Mouse (Mus musculus) testis, adult 2 months (tissue): ENCODE measurements around the gene Tedc1. TPM values are rescaled to one million over a fixed set of nuclear protein-coding genes. Genes with fewer than 3 reads are reported as not detected.

ENCODE experiments used
- H3K27ac ChIP-seq: fragments of 200-500 bp; 2 replicates; pipeline ENCODE4 v1.5.1; 2012; ENCODE audit warnings: low read depth, low read length; ENCODE audit not compliant: control insufficient read depth, insufficient read depth
- H3K27me3 ChIP-seq: fragments of 200-500 bp; 2 replicates; pipeline ENCODE4 v1.6.1; 2012; ENCODE audit warnings: mild to moderate bottlenecking, low read length, moderate library complexity; ENCODE audit not compliant: control insufficient read depth, insufficient read depth
- H3K36me3 ChIP-seq: fragments of 200-500 bp; 2 replicates; pipeline ENCODE4 v1.6.1; 2012; ENCODE audit warnings: mild to moderate bottlenecking, low read length; ENCODE audit not compliant: control insufficient read depth, insufficient read depth
- H3K4me1 ChIP-seq: fragments of 200-500 bp; 2 replicates; pipeline ENCODE4 v1.6.1; 2012; ENCODE audit warnings: low read length; ENCODE audit not compliant: control insufficient read depth, insufficient read depth
- H3K4me3 ChIP-seq: fragments of 200-500 bp; 2 replicates; pipeline ENCODE4 v1.5.1; 2012; ENCODE audit warnings: low read depth, mild to moderate bottlenecking, low read length, moderate library complexity, mixed read lengths; ENCODE audit not compliant: control insufficient read depth
- CTCF ChIP-seq: fragments of 200-500 bp; IDR thresholded peaks from 2 replicates; pipeline ENCODE4 v1.5.1; 2012; ENCODE audit warnings: low read depth, mild to moderate bottlenecking, inconsistent platforms, low read length, moderate library complexity; ENCODE audit not compliant: control insufficient read depth, insufficient read depth, insufficient replicate concordance
- POLR2A ChIP-seq: fragments of 200-500 bp; IDR thresholded peaks from 2 replicates; pipeline ENCODE4 v1.6.1; 2012; ENCODE audit warnings: low read depth, mild to moderate bottlenecking, inconsistent platforms, low read length, moderate library complexity; ENCODE audit not compliant: control insufficient read depth
- polyA plus RNA-seq: library from polyadenylated mRNA; depleted of rRNA; stranded (reverse); fragments of >200 nt; gene quantifications from 2 replicates; pipeline ENCODE4 v1.2.3, GENCODE M21; 2012; rRNA removed

The Tedc1 gene
- polyA plus RNA-seq, 1 experiment = 46.9 TPM

DNA sequence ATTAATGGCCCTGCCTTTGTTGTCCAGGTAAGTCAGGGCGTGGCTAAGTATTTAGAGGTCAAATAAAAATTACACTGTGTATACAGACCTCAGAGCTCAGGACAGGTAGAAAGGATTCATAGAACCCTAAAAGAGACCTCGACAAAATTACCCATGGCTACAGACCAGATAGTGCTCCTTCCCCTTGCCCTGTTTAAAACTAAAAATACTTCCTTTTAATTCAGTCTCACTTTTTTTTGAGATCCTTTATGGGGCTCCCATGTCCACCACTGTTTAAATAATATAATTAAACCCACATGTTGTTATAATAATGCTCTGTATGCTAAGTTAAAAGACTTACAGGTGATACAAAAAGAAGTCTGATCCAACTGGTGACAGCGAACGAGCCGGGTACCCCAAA is 55.6 kb downstream of the Tedc1 start:
- Histone ChIP-seq H3K27me3 (no peaks in the 10 kb centered on the region), H3K4me3 (no peak overlapping the region), H3K27ac (no peak overlapping the region), H3K36me3 (no peaks in the 10 kb centered on the region), H3K4me1 (peaks cover 3% of the 10 kb centered on the region)
- TF ChIP-seq POLR2A (no peak), CTCF (no peak)

DNA sequence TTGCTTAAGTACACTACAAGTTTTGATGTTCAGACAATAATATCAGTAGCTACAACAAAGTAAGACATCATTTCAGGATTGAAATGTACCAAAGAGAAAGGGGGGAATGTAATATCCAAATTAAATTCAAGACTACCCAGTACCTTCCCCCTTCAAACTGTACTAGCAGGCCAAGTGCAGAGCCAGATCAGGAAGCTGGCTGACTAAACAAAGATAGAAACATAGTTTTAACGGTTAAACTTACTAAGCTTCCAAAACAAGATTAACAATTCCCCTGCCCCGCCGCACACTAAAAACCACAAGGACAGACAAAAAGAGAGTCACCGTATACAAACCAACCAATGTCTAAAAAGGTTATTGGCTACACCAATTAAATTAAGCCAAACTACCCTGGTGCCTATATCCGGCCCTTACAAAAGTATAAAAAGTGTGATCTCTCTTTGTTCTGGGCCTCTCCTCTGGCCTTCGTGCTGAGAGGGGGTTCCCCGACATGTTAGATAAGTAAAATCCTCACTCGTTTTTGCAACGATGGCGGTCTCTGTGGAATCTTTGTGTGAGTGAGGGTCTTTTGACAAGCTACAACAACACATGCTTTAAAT is 56.2 kb downstream of the Tedc1 start:
- no peak overlapping the region for H3K4me3 ChIP-seq
- no peak overlapping the region for H3K27ac ChIP-seq
- peaks cover 3% of the 10 kb centered on the region for H3K4me1 ChIP-seq
- TF ChIP-seq POLR2A (no peak), CTCF (no peak)
- H3K27me3 ChIP-seq = no peaks in the 10 kb centered on the region
- no peaks in the 10 kb centered on the region for H3K36me3 ChIP-seq

DNA sequence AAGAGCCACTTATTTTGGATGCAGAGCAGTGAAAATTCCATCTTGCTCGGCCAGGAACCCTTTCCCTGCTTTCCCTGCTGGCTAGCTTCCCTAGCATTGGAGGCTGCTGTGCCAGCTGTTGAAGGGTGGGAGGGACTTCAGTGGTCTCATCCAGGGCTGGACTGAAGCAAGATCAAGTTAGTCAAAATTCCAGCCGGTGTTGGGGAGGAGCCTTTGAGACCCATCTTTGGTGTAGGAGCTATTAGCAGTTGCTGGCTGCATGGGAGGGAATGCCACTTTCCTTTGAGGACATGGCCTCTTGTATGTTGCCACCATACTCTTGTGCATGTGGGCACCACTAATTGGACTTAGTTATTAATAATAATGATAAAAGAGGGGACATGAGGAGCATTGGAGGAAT is 57.0 kb downstream of the Tedc1 start:
- Histone ChIP-seq H3K27ac (no peak overlapping the region), H3K4me1 (peaks cover 3% of the 10 kb centered on the region), H3K27me3 (no peaks in the 10 kb centered on the region), H3K36me3 (no peaks in the 10 kb centered on the region), H3K4me3 (no peak overlapping the region)
- TF ChIP-seq CTCF (no peak), POLR2A (no peak)

DNA sequence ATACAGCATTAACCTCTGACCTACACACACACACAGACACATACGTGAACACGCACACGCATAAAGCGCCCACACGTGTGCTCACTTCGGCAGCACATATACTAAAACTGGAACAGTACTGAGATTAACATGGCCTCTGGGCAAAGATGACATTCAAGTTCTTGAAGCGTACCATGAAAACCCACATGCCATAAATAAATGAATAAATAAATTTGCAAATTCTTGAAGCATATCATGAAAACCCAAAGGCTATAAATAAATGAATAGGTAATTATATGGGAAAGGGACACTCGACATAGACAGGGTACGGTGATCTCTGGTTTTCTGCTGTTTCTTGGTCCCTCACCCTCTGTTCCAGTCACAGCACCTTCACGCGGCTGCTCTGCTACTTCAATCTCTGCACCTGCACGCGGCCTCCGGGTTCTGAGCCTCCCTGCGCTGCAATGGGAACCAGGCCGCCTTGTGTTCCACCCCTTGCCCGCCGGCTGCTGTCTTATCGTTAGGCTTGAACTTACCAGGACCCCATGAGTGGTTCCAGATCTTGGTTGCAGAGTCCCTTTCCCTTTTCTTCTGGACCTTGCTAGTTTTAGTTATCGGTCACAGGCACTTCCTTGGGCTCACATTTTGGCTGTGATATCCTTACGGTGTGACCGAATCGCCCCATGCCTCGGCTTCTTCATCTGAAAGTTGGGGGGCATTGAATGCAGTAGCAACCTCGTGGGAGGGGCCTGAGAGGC is 58.0 kb downstream of the Tedc1 start:
- no peaks in the 10 kb centered on the region for H3K36me3 ChIP-seq
- no peak for TF ChIP-seq POLR2A
- TF ChIP-seq CTCF = no peak
- H3K27me3 ChIP-seq = no peaks in the 10 kb centered on the region
- H3K4me3 ChIP-seq = no peak overlapping the region
- H3K4me1 ChIP-seq = peaks cover 3% of the 10 kb centered on the region
- no peak overlapping the region for H3K27ac ChIP-seq

DNA sequence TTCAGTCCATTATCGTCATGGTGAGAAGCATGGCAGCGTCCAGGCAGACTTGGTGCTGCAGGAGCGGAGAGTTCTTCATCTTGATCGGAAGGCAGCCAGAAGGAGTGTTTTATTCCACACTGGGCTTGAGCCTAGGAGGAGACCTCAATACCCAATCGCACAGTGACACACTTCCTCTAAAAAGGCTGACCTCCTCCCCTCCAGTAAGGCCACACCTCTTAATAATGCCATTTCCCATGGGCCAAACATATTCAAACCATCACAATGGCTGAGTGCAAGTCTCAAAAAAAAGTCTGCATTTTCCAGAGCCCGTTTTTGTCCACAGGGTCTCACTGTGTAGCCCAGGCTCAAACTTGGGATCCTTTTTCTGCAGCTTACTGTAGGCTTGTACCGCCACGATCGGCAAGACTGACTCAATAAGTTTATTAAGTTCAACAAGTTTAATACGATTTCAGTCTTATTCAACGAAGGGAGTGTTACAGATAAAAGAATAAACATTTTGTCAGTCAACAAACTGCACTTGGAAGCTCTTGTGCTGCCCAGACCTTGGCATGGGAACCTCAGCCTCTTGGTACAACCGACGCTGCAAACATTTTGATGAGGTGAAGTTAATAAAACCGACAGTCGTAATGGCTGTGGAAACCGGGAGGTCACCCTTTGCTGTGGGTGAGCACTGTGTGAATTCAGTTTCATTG is 58.9 kb downstream of the Tedc1 start:
- Histone ChIP-seq H3K4me3 (no peak overlapping the region), H3K36me3 (no peaks in the 10 kb centered on the region), H3K4me1 (peaks cover 3% of the 10 kb centered on the region), H3K27ac (no peak overlapping the region), H3K27me3 (no peaks in the 10 kb centered on the region)
- TF ChIP-seq POLR2A (no peak), CTCF (no peak)

Other genes with a start within 250 kb of the Tedc1 start
- 9.4 and 10.9 TPM in 2 replicates for gene Jag2, start 226.6 kb upstream of the Tedc1 start, polyA plus RNA-seq
- 14.8 and 15.6 TPM in 2 replicates for gene Nudt14, start 214.3 kb upstream of the Tedc1 start, polyA plus RNA-seq
- 5.5 and 7.5 TPM in 2 replicates for gene Btbd6, start 179.9 kb upstream of the Tedc1 start, polyA plus RNA-seq
- gene Brf1, start 155.7 kb upstream of the Tedc1 start, polyA plus RNA-seq = 67.1 and 67.8 TPM in 2 replicates
- 216 and 228 TPM in 2 replicates for gene Pacs2, start 141.9 kb upstream of the Tedc1 start, polyA plus RNA-seq
- gene Tex22, start 81.9 kb upstream of the Tedc1 start, polyA plus RNA-seq = 451 and 544 TPM in 2 replicates
- 57.9 and 63.9 TPM in 2 replicates for gene Mta1, start 58.1 kb upstream of the Tedc1 start, polyA plus RNA-seq
- gene Crip2, start 16.2 kb upstream of the Tedc1 start, polyA plus RNA-seq = 178 and 179 TPM in 2 replicates
- gene Crip1, start 10.1 kb upstream of the Tedc1 start, polyA plus RNA-seq = 30.4 and 106 TPM in 2 replicates
- gene Tmem121, start 29.5 kb downstream of the Tedc1 start, polyA plus RNA-seq = 1.0 and 1.3 TPM in 2 replicates